Mouse (Mus musculus) stomach, postnatal 0 days (tissue): ENCODE measurements around the gene Sphk2.

Experiments
- CTCF ChIP-seq: IDR thresholded peaks from 2 replicates; pipeline ENCODE4 v1.5.1; 2016; ENCODE audit warnings: antibody characterized with exemption, low read depth, mild to moderate bottlenecking, moderate library complexity
- EP300 ChIP-seq: optimal IDR thresholded peaks from 2 replicates; pipeline ENCODE3; 2016; ENCODE audit warnings: antibody characterized with exemption

GRCm38 (mm10) chr7:45660746-45661478, 56.9 kb downstream of the Sphk2 start:
- TF ChIP-seq CTCF: no peak
- TF ChIP-seq EP300: no peak
